Mouse (Mus musculus): Measurements from ENCODE around the gene Rpap1.

DNA sequence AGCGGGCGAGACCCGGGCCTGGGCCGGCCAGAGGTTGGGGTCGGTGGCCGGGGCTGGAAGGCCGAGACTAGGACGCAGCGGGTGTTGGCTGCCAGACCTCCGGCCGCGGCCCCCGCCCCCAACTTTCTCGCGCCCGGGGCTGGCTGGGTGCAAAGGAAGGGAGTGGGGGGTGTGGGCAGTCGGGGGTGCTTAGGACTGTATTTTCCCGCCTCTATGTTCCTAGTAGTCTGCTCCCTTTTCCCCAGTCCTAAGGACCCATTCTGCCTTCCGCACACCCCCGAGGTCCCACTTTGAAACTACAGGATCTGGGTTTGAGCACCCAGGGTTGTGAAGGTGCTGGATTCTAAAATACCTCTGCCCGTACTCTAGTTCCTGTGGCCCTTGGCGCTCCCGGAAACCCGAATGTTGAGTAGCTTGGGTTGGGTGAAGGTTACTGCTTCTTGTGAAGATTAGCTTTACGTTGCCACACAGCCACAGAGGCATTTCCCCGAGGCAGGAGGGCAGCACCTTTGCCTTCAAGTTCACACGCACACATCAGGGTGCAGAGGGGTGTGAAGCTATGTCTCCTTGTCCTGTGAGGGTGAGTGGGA, 12.7 kb upstream of the Rpap1 start:
- no peak for TF ChIP-seq TAL1 (IDR thresholded peaks at IDR 0.05; ENCODE audit: low read length)
- no peak for TF ChIP-seq GATA1 (IDR thresholded peaks at IDR 0.05; ENCODE audit: low read length)
